Mouse (Mus musculus): ENCODE data around the gene Aplf. TPM values are rescaled to one million over a fixed set of nuclear protein-coding genes. Genes with fewer than 3 reads are reported as not detected.

Aplf gene
- polyA plus RNA-seq, 1 experiment from 2014 or later = 8.4 TPM

DNA sequence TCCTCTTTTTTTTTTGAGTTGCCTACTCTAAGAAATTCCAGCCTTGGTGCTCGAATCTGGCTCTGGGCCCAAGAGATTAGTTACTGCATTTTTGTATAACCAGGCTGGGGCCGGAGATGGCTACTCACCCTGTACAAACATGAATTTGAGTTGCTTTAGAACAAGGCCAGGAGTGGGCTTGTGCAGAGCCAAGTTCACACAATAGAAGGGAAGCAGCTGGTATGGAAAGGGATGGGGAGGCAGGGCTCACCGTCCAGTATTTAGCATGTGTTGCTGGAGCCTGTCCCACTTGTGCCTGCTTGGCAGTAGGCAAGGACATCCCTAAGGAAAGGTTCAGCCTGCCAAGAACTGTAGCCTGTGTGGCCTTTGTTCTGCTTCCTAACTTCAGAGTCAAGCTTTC is 50.7 kb downstream of the Aplf start:
- H3K9ac ChIP-seq (ENCODE audit: low read length) = no peak overlapping the region
- H3K36me3 ChIP-seq (ENCODE audit: control insufficient read depth, insufficient read depth, low read length) = no peaks in the 10 kb centered on the region
- no peaks in the 10 kb centered on the region for H3K27me3 ChIP-seq (ENCODE audit: control insufficient read depth, insufficient read depth, low read length)
- TF ChIP-seq EP300 (optimal IDR thresholded peaks at IDR 0.05) (no peak), CTCF (IDR thresholded peaks at IDR 0.05; ENCODE audit: low read depth) (no peak)
- no peaks in the 10 kb centered on the region for H3K9me3 ChIP-seq (ENCODE audit: control insufficient read depth, low read length)
- H3K4me3 ChIP-seq (ENCODE audit: low read depth, low read length) = no peak overlapping the region
- peak; percentile 49 for DNase-seq (ENCODE audit: low spot score)
- ATAC-seq (ENCODE audit: low FRiP score, low TSS enrichment) = peak; percentile 74
- H3K4me2 ChIP-seq (replicated peaks; ENCODE audit: low read depth) = no peak overlapping the region
- WGBS = 5% methylated on average over 3 of the region's 3 CpGs
- peak overlapping the region; percentile 20; the same call in 1 of the 2 replicates for H3K27ac ChIP-seq (replicated peaks)
- H3K4me1 ChIP-seq (replicated peaks; ENCODE audit: control insufficient read depth, insufficient read depth) = peaks cover 3% of the 10 kb centered on the region

DNA sequence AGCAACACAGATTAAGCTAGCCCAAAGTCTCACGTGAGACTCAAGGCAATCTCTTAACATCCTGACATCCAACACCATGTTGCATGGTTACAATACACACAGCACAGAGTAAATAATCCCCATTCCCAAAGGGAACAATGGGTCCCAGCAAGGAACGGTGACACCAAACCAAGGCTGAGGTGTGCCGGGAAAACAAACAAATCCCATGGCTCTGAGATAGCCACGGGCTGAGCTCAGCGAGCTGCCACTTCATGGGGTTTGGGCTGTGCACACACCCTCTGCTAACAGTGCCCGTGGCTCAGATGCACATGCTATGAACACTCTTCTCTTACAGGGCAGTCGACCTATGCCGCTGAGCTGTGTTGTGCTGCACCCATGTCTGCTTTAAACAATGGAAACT is 54.0 kb downstream of the Aplf start:
- Histone ChIP-seq H3K4me2 (replicated peaks; ENCODE audit: low read depth) (no peak overlapping the region), H3K4me3 (ENCODE audit: low read depth, low read length) (no peak overlapping the region), H3K9me3 (ENCODE audit: control insufficient read depth, low read length) (no peaks in the 10 kb centered on the region), H3K27ac (replicated peaks) (no peak overlapping the region), H3K27me3 (ENCODE audit: control insufficient read depth, insufficient read depth, low read length) (no peaks in the 10 kb centered on the region), H3K9ac (ENCODE audit: low read length) (no peak overlapping the region), H3K4me1 (replicated peaks; ENCODE audit: control insufficient read depth, insufficient read depth) (peaks cover 3% of the 10 kb centered on the region), H3K36me3 (ENCODE audit: control insufficient read depth, insufficient read depth, low read length) (no peaks in the 10 kb centered on the region)
- WGBS = 49% methylated on average over 8 of the region's 8 CpGs
- TF ChIP-seq CTCF (IDR thresholded peaks at IDR 0.05; ENCODE audit: low read depth) (no peak), EP300 (optimal IDR thresholded peaks at IDR 0.05) (no peak)
- ATAC-seq (ENCODE audit: low FRiP score, low TSS enrichment) (peak; percentile 68; the same call in 1 of the 2 replicates), DNase-seq (ENCODE audit: low spot score) (peak; percentile 48)

DNA sequence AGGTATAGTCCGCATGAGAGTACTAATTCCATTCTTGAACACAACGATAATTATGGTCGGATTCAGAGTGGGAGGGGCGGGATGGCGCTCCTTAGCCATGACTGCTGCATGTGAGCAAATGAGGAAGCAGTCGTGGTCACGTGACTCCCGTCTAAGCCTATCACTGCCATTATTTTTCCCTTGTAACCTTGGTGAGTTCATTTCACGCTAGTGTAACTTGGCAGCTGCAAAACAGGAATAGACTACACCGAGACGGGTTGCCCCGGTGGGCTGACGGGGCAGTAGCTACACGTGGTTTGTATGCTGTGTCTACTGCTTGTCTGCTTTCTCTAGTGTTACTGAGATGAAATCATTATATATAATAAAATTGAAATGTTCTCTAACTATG is 56.3 kb downstream of the Aplf start:
- Histone ChIP-seq H3K36me3 (ENCODE audit: control insufficient read depth, insufficient read depth, low read length) (no peaks in the 10 kb centered on the region), H3K4me1 (replicated peaks; ENCODE audit: control insufficient read depth, insufficient read depth) (peaks cover 2% of the 10 kb centered on the region; the same call in 1 of the 2 replicates), H3K9ac (ENCODE audit: low read length) (no peak overlapping the region), H3K27me3 (ENCODE audit: control insufficient read depth, insufficient read depth, low read length) (no peaks in the 10 kb centered on the region), H3K4me2 (replicated peaks; ENCODE audit: low read depth) (no peak overlapping the region), H3K9me3 (ENCODE audit: control insufficient read depth, low read length) (no peaks in the 10 kb centered on the region), H3K27ac (replicated peaks) (no peak overlapping the region), H3K4me3 (ENCODE audit: low read depth, low read length) (no peak overlapping the region)
- ATAC-seq (ENCODE audit: low FRiP score, low TSS enrichment) (no peak), DNase-seq (ENCODE audit: low spot score) (no peak)
- 91% methylated on average over 14 of the region's 14 CpGs for WGBS
- no peak for TF ChIP-seq EP300 (optimal IDR thresholded peaks at IDR 0.05)
- no peak for TF ChIP-seq CTCF (IDR thresholded peaks at IDR 0.05; ENCODE audit: low read depth)

DNA sequence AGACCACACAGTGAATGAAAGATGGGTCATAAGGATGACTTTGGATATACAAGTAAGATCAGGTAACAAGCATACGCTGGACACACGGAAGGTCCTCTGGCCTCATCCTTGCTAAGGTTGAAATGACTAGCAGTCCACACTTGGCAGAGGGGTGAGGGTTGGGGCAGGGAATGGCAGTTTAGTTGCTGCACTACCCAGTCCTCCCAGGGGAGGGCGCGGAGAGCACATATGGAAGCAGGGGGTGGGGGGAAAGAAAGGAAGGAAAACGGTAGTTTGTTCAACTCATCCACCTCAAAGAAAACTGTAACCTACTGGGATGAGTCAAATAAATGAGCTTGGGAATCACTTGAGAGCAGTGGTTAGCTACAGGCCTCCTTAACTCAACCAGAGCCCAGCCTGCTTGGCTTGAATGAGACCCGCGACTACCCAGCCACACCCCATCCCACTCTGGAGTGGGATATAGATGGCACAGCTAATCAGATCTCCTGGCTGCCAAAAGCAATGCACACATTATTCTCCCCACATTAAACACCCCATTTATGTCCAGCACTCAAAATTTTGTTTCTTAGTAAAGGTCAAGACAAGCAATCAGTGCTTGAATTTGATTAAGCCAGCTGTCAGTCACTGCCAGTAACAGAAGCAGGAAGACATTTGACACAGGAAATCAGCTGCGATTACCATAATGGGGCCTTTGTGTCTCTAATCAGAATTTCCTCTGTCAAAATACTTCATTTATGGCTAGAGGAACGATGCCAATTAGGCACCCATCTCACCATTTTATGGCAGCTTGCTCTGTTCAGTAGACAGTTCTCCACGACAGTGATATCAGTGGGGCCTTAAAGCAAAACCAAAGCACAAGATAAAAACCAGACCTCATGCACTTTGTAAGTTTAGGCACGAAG is 56.9 kb downstream of the Aplf start:
- 57% methylated on average over 11 of the region's 11 CpGs for WGBS
- H3K4me2 ChIP-seq (replicated peaks; ENCODE audit: low read depth) = no peak overlapping the region
- ATAC-seq (ENCODE audit: low FRiP score, low TSS enrichment) = no peak
- no peaks in the 10 kb centered on the region for H3K36me3 ChIP-seq (ENCODE audit: control insufficient read depth, insufficient read depth, low read length)
- H3K9ac ChIP-seq (ENCODE audit: low read length) = no peak overlapping the region
- no peak overlapping the region for H3K4me3 ChIP-seq (ENCODE audit: low read depth, low read length)
- TF ChIP-seq CTCF (IDR thresholded peaks at IDR 0.05; ENCODE audit: low read depth) (peak; percentile 75), EP300 (optimal IDR thresholded peaks at IDR 0.05) (no peak)
- no peaks in the 10 kb centered on the region for H3K27me3 ChIP-seq (ENCODE audit: control insufficient read depth, insufficient read depth, low read length)
- DNase-seq (ENCODE audit: low spot score) = peak; percentile 36
- no peaks in the 10 kb centered on the region for H3K9me3 ChIP-seq (ENCODE audit: control insufficient read depth, low read length)
- H3K27ac ChIP-seq (replicated peaks) = no peak overlapping the region
- no peaks in the 10 kb centered on the region for H3K4me1 ChIP-seq (replicated peaks; ENCODE audit: control insufficient read depth, insufficient read depth)

DNA sequence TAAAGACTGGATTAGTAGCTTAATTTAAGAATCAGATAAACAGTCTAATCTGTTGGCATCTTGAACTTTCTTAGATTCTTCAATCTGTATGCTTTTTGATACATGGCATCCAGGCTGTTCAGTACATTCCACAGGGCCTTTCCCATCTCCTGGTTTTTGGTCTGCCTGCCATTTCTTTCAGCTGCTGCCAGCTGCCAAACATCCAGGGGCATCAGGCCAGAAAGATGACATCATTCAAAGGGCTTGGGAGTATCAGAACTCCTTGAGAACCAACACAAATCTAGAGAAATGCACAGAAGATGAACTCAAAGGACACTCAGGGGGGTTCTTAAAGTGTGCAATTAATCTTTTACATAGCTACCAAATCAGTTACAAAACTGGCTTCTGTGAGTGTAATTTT is 72.2 kb downstream of the Aplf start:
- Histone ChIP-seq H3K4me3 (ENCODE audit: low read depth, low read length) (no peak overlapping the region), H3K27me3 (ENCODE audit: control insufficient read depth, insufficient read depth, low read length) (no peaks in the 10 kb centered on the region), H3K9ac (ENCODE audit: low read length) (no peak overlapping the region), H3K4me1 (replicated peaks; ENCODE audit: control insufficient read depth, insufficient read depth) (no peaks in the 10 kb centered on the region), H3K9me3 (ENCODE audit: control insufficient read depth, low read length) (no peaks in the 10 kb centered on the region), H3K36me3 (ENCODE audit: control insufficient read depth, insufficient read depth, low read length) (no peaks in the 10 kb centered on the region), H3K4me2 (replicated peaks; ENCODE audit: low read depth) (no peak overlapping the region), H3K27ac (replicated peaks) (no peak overlapping the region)
- TF ChIP-seq CTCF (IDR thresholded peaks at IDR 0.05; ENCODE audit: low read depth) (no peak), EP300 (optimal IDR thresholded peaks at IDR 0.05) (no peak)
- no peak for ATAC-seq (ENCODE audit: low FRiP score, low TSS enrichment)
- peak; percentile 43 for DNase-seq (ENCODE audit: low spot score)

DNA sequence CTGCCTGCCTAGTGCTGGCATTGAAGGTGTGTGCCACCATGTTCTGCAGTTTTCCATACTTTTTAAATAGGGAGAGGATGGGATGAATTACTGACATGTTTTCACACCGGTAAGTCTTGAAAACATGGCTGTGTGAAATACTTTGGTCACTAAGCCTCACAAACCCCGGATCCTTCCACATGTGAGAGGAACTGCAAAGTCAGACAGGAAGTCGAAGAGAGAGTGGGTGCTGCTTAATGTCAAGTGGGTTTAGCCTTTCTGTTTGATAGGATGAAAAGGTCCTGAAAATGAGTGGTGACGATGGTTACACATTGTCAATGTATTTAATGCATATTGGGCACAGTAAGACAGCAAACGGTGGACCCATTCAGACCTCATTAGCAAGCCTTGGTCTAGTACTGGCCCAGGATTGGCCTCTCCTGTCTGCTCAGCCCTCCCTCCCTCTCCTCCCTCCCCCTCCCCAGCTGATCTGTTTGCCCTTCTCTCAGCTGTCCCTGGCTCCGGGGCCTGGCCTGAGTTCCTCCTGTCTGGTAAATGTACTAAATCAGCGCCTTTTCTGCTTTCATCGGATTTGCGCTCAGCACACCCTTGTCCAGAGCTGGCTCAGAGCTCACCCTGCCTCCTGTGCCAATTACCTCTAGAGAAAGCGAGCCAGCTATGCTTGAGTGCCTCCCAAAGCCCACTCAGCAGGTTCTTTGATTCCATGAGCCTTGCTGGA is 74.7 kb downstream of the Aplf start:
- Histone ChIP-seq H3K9me3 (ENCODE audit: control insufficient read depth, low read length) (no peaks in the 10 kb centered on the region), H3K4me3 (ENCODE audit: low read depth, low read length) (no peak overlapping the region), H3K4me2 (replicated peaks; ENCODE audit: low read depth) (no peak overlapping the region), H3K27ac (replicated peaks) (no peak overlapping the region), H3K27me3 (ENCODE audit: control insufficient read depth, insufficient read depth, low read length) (no peaks in the 10 kb centered on the region), H3K4me1 (replicated peaks; ENCODE audit: control insufficient read depth, insufficient read depth) (no peaks in the 10 kb centered on the region), H3K9ac (ENCODE audit: low read length) (no peak overlapping the region), H3K36me3 (ENCODE audit: control insufficient read depth, insufficient read depth, low read length) (no peaks in the 10 kb centered on the region)
- TF ChIP-seq CTCF (IDR thresholded peaks at IDR 0.05; ENCODE audit: low read depth) (no peak), EP300 (optimal IDR thresholded peaks at IDR 0.05) (no peak)
- DNase-seq (ENCODE audit: low spot score) (no peak), ATAC-seq (ENCODE audit: low FRiP score, low TSS enrichment) (no peak)
- WGBS = 46% methylated on average over 10 of the region's 10 CpGs
